Mouse (Mus musculus) spleen, postnatal 10 days (tissue): ENCODE measurements around the gene Nup214.

ENCODE experiments used
- DNase-seq, 2 experiments: peaks; one replicate each; pipeline ENCODE4 v3.0.0; 2021 to 2022; ENCODE audit warnings: low spot score in 2 of 2

Gene Nup214

GRCm38 (mm10) chr2:32095351-32096121 is 121.3 kb downstream of the Nup214 start, which contains the start of gene Plpp7:
TSS of gene Plpp7 (plus strand) at chr2:32095528.
- no peak for DNase-seq

GRCm38 (mm10) chr2:32096122-32096420 is 121.8 kb downstream of the Nup214 start:
- no peak for DNase-seq

- no peak for DNase-seq
These were observed 128.7 kb downstream of the Nup214 start for GRCm38 (mm10) chr2:32102944-32103343.

GRCm38 (mm10) chr2:32103557-32103956 is 129.3 kb downstream of the Nup214 start:
- no peak for DNase-seq
